Mouse (Mus musculus) C2C12 (cell line): ENCODE measurements around the gene Amdhd2.

Experiments used
- CEBPB ChIP-seq: IDR thresholded peaks from one replicate; pipeline ENCODE4 v1.6.1; 2011; ENCODE audit warnings: low read depth, mild to moderate bottlenecking, control low read depth, moderate library complexity
- CTCF ChIP-seq: IDR thresholded peaks from one replicate; pipeline ENCODE4 v1.5.1; 2011; ENCODE audit not compliant: control insufficient read depth, insufficient read depth, insufficient read length
- MAX ChIP-seq: IDR thresholded peaks from one replicate; pipeline ENCODE4 v1.6.1; 2011; ENCODE audit warnings: mild to moderate bottlenecking, control low read depth
- MYOD1 ChIP-seq: IDR thresholded peaks from one replicate; pipeline ENCODE4 v1.6.1; 2011; ENCODE audit warnings: low read depth; ENCODE audit not compliant: control insufficient read depth, insufficient read length
- MYOG ChIP-seq: IDR thresholded peaks from one replicate; pipeline ENCODE4 v1.6.1; 2011; ENCODE audit not compliant: control insufficient read depth, insufficient read length; ENCODE audit errors: extremely low read depth
- USF1 ChIP-seq: IDR thresholded peaks from one replicate; pipeline ENCODE4 v1.6.1; 2011; ENCODE audit warnings: low read depth, mild to moderate bottlenecking, control low read depth, moderate library complexity

DNA sequence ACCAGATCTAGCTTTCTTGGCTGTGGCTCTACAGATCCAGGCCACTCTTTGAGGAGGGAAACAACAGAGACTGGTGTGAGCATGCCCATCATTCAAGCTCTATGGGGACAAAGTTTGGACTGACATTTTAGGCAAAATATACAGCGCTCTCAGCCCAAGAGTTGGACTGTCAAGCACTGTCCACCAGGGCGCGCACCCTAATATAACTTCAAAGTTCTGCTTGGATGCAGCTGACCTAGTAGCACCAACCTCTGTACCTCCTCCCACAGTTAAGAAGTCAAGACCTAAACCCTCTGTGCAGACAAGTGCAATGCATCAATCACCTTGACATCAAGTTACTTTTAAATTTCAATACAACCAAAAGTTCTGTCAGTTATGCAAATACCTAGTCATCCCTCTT, 32.0 kb downstream of the Amdhd2 start:
- no peak for TF ChIP-seq CTCF
- no peak for TF ChIP-seq CEBPB
- TF ChIP-seq MAX, result no peak
- TF ChIP-seq MYOG, result no peak
- no peak for TF ChIP-seq USF1
- no peak for TF ChIP-seq MYOD1
